Mouse (Mus musculus) MN1 (cell line): Measurements from ENCODE around the gene Ndufaf4.
"Not testable (repeated sequence)": the region's sequence is repeated elsewhere in the genome, so short reads cannot be mapped to it uniquely, and the experiment has no call there.

Source experiments
- DNase-seq: peaks from one replicate; pipeline ENCODE4 v3.0.0-alpha.2; 2016; ENCODE audit warnings: low spot score

The Ndufaf4 gene

GRCm38 (mm10) chr4:24897851-24898515, at the start of gene Ndufaf4:
Gene Ndufaf4, plus strand, starts transcription at chr4:24898083.
- DNase-seq = peak; percentile 93

GRCm38 (mm10) chr4:24850401-24851325, 47.2 kb upstream of the Ndufaf4 start, which contains the start of gene Klhl32:
Gene Klhl32, minus strand, starts transcription at chr4:24851124.
- DNase-seq = no peak

DNA sequence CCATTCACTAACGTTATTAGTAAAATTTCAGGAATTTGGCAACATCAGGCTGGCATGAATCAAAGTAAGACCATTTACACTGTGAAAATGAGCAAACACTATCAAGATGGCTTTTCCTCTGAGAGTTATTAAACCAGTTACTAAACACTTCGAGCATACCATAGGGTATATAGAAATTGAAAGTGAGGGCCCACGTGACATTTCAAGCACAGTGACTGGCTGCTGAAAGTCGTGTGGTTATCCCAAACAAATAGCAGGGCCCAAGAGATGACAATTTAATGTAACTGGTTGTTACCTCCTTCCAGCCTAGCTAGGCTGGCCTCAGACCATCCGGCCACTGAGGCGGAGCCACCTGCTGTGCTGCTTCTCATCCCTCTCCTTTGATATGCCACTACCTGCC, 32.2 kb upstream of the Ndufaf4 start:
- DNase-seq = no peak

DNA sequence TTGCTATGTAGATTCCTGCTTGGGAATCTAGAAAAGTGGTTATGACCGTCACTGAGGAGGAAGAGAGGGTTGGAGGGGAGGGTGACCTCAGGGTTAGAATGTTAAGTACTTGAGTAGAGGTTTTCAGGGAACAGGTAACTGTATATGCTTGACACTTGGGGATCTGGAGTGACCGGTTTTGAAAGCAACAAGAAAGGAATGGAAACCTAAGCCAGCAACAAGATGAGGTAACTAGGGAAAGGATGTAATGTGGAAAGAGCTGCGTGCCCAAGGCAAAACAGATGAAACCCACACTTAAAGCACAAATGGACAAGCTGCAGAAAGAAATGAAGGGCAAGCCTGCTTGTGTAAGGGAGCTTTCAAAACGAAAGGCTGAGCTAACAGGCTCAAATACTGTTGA, 28.7 kb upstream of the Ndufaf4 start:
- no peak for DNase-seq

- DNase-seq = not testable (repeated sequence)
Measured at GRCm38 (mm10) chr4:24889386-24889785, 8.5 kb upstream of the Ndufaf4 start.

GRCm38 (mm10) chr4:24892293-24892692, 5.6 kb upstream of the Ndufaf4 start:
- DNase-seq = not testable (repeated sequence)

GRCm38 (mm10) chr4:24894625-24895024, 3.3 kb upstream of the Ndufaf4 start:
- no peak for DNase-seq

DNA sequence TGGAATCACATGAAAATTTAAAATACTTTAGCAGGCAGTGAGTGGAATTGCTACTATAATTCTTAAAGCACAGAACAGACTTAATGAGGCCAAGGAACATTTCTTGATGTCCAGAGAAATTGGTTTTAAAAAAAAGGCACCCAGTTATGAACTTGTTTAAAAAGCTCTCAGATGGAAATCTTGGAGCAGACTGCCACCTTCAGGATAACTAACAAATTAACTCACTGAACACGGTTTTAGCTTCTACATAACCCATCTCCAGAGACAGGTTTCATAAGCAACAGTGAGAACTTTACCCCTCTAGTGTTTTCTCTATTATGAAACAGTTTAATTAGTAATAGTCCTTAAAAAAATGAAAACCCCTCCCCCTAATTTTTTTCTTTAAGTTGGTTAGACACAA, 1.1 kb upstream of the Ndufaf4 start:
- peak; percentile 56 for DNase-seq

- no peak for DNase-seq
Measured at GRCm38 (mm10) chr4:24897351-24897750, 532 bp upstream of the Ndufaf4 start.

GRCm38 (mm10) chr4:24898636-24899035, 753 bp downstream of the Ndufaf4 start:
- DNase-seq = peak; percentile 22

DNA sequence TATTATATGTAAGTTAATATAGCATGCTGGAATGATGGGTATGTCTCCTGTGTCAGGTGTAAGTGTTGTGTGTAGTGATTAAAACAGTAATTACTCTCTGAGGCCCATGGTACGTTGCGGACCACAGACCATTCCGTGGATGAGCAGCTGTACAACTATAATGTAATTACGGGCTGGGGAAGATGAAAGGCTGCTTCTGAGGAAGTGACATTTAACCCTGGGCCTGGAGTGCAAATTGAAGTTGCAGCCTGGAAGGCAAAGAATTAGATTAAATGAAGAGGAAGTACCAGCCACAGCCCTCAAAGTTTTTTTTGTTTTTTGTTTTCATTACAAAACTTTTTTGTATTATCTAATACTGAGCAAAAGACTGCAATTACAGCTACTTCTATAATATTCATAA, 1.3 kb downstream of the Ndufaf4 start:
- DNase-seq = peak; percentile 34

DNA sequence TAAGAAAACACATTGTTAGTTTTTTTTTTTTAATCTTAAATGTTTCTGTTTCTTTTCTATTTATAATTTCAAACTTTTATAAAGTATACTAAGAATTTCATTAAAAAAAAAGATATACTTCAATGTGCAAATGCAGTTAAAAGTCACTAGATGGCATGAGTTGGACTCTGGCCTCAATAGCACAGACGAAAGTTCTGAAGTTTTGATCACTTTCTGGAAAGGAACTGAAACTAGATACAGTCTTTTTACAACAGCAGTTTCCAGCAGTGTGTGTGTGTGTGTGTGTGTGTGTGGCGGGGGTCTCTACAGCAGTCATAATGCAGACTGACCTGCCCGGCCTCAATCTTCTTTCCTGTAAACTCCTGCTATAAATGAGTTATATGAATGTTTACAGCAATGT, 9.9 kb downstream of the Ndufaf4 start:
- no peak for DNase-seq

GRCm38 (mm10) chr4:24915631-24916030, 17.7 kb downstream of the Ndufaf4 start:
- no peak for DNase-seq

DNA sequence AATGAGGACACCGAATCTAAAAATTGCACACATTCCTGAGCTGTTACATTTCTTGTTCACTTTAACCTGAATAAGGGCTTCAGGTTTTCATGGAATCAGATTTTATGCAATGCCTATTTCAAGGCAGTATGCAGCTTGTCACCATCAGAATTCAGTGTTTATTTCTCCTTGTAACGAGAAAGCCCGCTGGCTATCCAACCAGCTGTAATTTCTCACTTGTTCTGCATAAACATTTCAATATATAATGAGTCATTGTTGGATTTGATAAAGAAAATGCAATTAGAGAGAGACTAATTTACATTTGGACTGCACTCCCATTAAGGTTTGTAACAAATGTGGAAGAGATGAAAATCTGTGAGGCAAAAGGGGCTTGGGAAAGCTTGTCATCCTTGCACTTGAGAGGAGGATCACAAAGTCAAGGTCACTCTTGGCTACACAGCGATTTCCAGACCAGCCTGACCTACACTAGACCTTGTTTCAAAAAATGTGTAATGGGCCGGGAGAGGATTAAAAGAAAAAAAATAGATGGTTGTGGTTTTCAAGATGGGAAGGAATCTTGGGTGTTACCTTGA, 22.2 kb downstream of the Ndufaf4 start:
- DNase-seq = no peak

DNA sequence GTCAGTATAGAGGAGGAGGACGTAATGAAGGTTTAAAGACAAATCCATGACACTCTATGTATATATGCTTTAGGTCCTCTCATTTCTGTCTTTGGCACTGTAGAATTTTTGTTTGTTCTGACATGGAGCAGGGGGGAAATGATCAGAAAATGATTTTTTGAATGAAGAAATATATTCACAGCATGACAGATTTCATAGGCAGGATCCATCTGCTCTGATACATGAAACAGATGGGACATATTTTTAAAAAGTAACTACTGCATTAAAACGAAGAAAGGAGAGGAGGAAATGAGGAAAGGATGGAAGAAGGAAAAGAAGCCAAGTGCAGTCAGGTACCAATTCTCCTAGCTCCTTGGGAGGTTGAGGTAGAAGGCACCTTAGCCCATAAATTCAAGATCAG, 26.8 kb downstream of the Ndufaf4 start:
- no peak for DNase-seq

- DNase-seq = no peak
Measured at GRCm38 (mm10) chr4:24928260-24928780, 30.4 kb downstream of the Ndufaf4 start.

DNA sequence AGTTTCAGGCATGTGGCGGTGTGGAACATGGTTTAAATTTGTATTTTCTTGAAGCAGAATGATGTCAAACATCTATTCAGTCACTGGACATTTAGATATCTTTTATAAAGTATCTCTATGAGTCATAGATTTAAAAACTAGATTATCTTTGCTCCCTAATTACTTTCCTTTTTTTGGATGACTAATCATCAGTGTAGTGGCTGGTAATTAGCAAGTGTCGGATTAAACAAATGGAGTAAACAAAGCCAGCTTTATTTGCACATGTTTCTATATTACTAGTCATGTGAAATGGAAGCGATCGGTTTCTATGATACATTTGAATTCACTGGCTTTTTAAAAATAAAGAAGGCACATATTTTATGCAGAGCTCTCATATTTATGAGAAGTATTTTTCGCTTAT, 31.0 kb downstream of the Ndufaf4 start:
- no peak for DNase-seq

DNA sequence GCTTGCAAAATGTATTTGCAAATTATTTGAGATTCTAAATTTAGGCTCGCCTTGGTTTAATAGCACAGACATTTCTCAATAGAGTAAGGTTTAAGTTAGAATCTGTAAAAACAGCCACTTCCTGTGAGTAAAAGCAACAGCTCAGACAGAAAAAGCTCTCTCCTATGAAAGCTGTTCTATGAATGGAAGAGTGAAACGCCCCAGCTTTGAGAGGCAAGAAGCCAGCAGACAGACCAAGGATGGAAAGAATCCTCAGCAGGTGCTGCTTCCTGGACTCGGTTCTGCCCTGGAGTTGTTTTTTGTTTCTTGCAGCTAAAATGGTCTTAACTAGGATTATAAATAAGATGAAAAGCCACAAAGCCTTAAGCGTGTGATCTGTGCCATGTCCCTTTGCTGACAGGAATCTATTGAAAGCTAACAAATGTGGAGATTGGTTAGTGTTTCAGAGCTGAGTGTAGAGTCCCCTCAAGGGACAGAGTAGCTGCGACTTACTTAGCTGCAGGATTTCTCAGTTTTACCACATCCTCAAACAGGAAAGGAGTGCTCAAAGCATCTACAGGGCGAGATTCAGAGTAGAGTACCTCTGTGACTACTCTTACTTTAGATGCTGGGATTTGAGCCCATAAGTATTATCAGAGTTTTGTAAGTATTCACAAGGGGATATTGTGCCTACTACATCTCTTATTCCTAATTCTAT, 45.0 kb downstream of the Ndufaf4 start:
- no peak for DNase-seq
